Mouse (Mus musculus) spleen, adult 2 months (tissue): Measurements from ENCODE around the gene Astn2.

Experiments used
- CTCF ChIP-seq: fragments of 200-500 bp; IDR thresholded peaks from 2 replicates; pipeline ENCODE4 v1.5.1; 2011; ENCODE audit warnings: mild to moderate bottlenecking, inconsistent platforms; ENCODE audit not compliant: insufficient read depth, insufficient read length, insufficient replicate concordance; ENCODE audit errors: extremely low read depth
- POLR2A ChIP-seq: fragments of 200-500 bp; IDR thresholded peaks from 2 replicates; pipeline ENCODE4 v1.6.1; 2011; ENCODE audit warnings: low read depth, low read length, inconsistent platforms

GRCm38 (mm10) chr4:66271550-66272117 lies 132.8 kb downstream of the Astn2 start:
- TF ChIP-seq CTCF (no peak), POLR2A (no peak)
